Mouse (Mus musculus): ENCODE results near the gene Actn2.

DNA sequence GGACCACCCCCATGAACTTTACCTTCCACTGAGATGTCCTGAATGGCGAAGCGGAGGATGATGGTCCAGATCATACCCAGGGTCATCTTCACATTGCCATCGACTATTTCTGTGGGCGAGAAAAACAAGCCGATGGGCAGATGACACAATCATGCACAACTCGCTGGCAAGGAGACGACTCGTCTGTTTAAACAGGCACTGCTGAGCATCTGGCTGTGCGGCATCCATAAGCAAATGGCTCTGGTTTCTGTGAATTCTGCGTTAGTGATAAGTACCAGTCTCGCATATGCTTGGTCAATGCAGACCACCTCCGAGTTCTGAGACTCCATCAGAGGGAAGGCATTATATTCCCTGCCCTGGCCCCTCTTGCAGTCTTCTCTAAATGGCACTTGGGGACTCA, 31.7 kb downstream of the Actn2 start:
- TF ChIP-seq POLR2A (IDR thresholded peaks at IDR 0.05; ENCODE audit: low read depth, low read length) (no peak), CTCF (IDR thresholded peaks at IDR 0.05; ENCODE audit: extremely low read depth, insufficient read depth, insufficient read length, insufficient replicate concordance) (no peak)

All from spleen, adult 2 months (tissue).